Mouse (Mus musculus): ENCODE measurements around the gene Ganc. TPM values are rescaled to one million over a fixed set of nuclear protein-coding genes. Genes with fewer than 3 reads are reported as not detected.
A peak's percentile ranks its signal among the peaks of the same experiment; 100 is the strongest.

Ganc gene
- polyA plus RNA-seq, 1 experiment from 2014 or later = 6.8 TPM

DNA sequence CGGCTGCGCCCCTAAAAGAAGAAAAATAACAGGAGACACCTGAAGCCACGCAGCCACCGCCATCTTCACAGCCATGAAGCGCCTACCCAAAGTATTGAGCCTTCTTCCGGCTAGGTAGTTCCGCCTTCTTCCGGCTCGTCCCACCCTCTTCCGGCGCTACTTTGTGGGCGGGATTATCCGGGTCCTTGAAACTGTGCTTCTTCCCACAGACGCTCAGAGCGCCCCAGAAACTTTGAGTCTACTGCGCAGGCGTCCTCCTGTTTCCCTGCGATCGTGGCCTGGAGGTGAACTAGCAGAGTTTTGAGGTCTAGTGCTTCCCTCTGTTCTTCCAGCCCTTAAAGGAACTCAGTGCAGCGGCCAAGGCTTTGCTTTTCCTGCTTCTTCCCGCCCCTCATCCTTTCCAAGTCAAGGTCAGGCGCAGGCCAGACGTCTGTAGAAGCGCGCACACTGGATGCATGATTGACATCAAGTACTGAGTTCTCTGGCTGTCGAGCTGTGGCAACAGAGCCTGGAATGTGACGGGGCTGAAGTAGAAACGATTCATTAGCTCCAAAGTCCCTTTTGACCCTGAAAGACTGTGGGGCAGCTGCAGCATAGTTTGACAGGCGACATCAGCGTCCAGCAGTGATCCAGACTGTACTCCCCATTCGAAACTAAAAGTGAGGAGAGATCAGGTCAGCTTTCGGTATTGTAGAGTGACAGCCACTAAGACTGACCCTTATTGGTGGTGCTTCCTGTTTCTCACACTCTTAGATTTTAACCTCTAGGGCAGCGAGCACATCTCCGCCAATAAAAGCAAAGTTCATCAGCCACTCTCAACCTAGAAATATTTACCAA lies 508 bp downstream of the Ganc start, which contains the start of gene Tmem87a:
Gene Tmem87a, minus strand, starts transcription at position 128 of the 837 bp plus-strand sequence.
- TF ChIP-seq EP300 (IDR thresholded peaks at IDR 0.05; ENCODE audit: low read depth) = peak; percentile 33; the same call in 1 of the 2 replicates
- TF ChIP-seq CTCF (IDR thresholded peaks at IDR 0.05; ENCODE audit: low read depth) = no peak
- ATAC-seq = peak; percentile 98
- peak within 1 kb of the TSS; percentile 73 for H3K4me2 ChIP-seq (ENCODE audit: low read depth, low read length)

DNA sequence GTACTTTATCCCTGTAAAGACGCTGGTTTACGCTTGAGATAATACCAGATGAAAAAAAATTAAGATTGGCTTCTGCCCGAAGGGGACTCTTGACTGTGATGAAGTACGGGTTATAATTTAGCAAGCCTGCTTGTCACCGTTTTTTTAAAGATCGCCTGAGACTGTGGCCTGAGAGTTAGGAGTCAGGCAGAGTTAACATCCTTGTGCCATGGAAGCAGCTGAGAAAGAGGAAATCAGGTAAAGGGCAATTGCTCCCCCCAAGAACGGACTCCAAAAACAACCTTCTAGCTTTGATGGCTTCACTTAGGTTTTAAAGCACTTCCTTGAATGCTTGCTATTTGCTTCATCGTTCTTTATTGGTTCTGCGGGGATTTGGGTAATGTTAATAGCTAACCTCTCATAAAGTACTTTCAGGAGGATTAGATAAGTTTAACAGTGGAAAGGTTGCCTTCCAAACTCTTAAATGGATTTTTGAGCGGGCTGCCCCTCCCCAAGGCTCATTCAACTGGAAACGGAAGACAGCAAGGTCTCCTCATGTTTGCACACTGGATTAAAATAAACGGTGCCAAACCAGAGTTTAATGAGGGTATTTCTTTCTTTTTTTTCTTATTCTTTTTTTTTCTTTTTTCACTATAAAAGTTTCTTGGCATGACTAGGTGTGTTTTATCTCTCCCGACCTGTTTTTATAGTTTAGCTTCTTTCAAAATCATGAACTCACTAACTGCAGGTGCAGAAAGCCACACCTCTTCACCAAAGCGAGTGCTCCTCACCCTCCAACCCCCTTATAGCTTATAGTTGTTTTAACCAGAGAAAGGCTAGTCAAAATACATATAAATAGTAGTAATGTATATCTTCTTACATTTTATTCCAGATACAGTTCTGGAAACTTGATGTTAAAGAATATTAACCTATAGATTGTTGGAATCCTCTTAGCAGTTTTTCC lies 1.4 kb downstream of the Ganc start:
- no peak for DNase-seq

More for the DNA sequence above, 508 bp downstream of the Ganc start, which contains the start of gene Tmem87a:
- Histone ChIP-seq H3K27me3 (ENCODE audit: insufficient read depth, low read length) (no peaks in the 10 kb centered on the region), H3K4me3 (ENCODE audit: low read depth, low read length) (peak within 1 kb of the TSS; percentile 76), H3K36me3 (replicated peaks; ENCODE audit: insufficient read depth, low read length) (peaks cover 4% of the 10 kb centered on the region; the same call in 1 of the 2 replicates), H3K9me3 (ENCODE audit: low read length) (no peaks in the 10 kb centered on the region), H3K27ac (ENCODE audit: low read depth) (peak within 1 kb of the TSS; percentile 99), H3K9ac (replicated peaks) (peak within 1 kb of the TSS; percentile 80), H3K4me1 (ENCODE audit: insufficient read depth) (peaks cover 16% of the 10 kb centered on the region)
- WGBS (ENCODE audit: insufficient replicate concordance) = under 1% methylated on average over 34 of the region's 34 CpGs
- peak; percentile 97 for DNase-seq

DNA sequence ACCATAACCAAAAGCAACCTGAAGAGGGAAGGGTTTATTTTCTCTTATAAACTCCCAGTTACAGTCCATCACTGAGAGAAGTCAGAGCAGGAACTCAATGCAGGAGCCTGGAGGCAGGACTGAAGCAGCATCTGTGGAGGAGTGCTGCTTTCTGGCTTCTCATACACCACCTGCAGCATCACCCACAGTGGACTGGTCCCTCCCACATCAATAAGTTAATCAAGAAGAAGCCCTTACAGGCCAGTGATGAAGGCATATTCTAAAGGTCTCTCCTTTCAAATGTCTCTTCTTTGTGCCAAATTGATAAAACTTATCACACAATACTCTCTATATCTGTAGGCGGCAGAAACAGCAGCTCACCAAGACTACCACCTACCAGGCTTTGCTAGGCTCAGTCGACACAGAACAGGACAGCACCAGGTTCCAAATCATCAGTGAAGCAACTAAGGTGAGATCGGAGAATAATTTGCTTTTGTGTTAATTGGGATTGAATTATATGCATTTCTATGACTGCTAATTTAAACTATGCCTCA lies 7.5 kb downstream of the Ganc start:
- Histone ChIP-seq H3K27me3 (ENCODE audit: insufficient read depth, low read length) (no peaks in the 10 kb centered on the region), H3K36me3 (replicated peaks; ENCODE audit: insufficient read depth, low read length) (peaks cover 6% of the 10 kb centered on the region), H3K9me3 (ENCODE audit: low read length) (no peaks in the 10 kb centered on the region), H3K4me2 (ENCODE audit: low read depth, low read length) (peak overlapping the region; percentile 26), H3K9ac (replicated peaks) (no peak overlapping the region), H3K27ac (ENCODE audit: low read depth) (no peak overlapping the region), H3K4me3 (ENCODE audit: low read depth, low read length) (no peak overlapping the region), H3K4me1 (ENCODE audit: insufficient read depth) (peaks cover 3% of the 10 kb centered on the region; the same call in 1 of the 2 replicates)
- no peak for DNase-seq
- ATAC-seq = peak; percentile 45; the same call in 1 of the 2 replicates
- peak; percentile 61; the same call in 1 of the 2 replicates for TF ChIP-seq EP300 (IDR thresholded peaks at IDR 0.05; ENCODE audit: low read depth)
- TF ChIP-seq CTCF (IDR thresholded peaks at IDR 0.05; ENCODE audit: low read depth) = no peak
- WGBS (ENCODE audit: insufficient replicate concordance) = 58% methylated on average over 3 of the region's 3 CpGs

More for the DNA sequence above, 1.4 kb downstream of the Ganc start:
- Histone ChIP-seq H3K9me3 (ENCODE audit: low read length) (no peaks in the 10 kb centered on the region), H3K4me2 (ENCODE audit: low read depth, low read length) (peak overlapping the region; percentile 73), H3K9ac (replicated peaks) (peak overlapping the region; percentile 80), H3K27ac (ENCODE audit: low read depth) (peak overlapping the region; percentile 99), H3K4me1 (ENCODE audit: insufficient read depth) (peaks cover 16% of the 10 kb centered on the region), H3K4me3 (ENCODE audit: low read depth, low read length) (peak overlapping the region; percentile 76), H3K36me3 (replicated peaks; ENCODE audit: insufficient read depth, low read length) (peaks cover 4% of the 10 kb centered on the region; the same call in 1 of the 2 replicates), H3K27me3 (ENCODE audit: insufficient read depth, low read length) (no peaks in the 10 kb centered on the region)
- no peak for ATAC-seq
- no peak for TF ChIP-seq CTCF (IDR thresholded peaks at IDR 0.05; ENCODE audit: low read depth)
- no peak; the same call in 1 of the 2 replicates for TF ChIP-seq EP300 (IDR thresholded peaks at IDR 0.05; ENCODE audit: low read depth)
- 9% methylated on average over 14 of the region's 14 CpGs for WGBS (ENCODE audit: insufficient replicate concordance)

DNA sequence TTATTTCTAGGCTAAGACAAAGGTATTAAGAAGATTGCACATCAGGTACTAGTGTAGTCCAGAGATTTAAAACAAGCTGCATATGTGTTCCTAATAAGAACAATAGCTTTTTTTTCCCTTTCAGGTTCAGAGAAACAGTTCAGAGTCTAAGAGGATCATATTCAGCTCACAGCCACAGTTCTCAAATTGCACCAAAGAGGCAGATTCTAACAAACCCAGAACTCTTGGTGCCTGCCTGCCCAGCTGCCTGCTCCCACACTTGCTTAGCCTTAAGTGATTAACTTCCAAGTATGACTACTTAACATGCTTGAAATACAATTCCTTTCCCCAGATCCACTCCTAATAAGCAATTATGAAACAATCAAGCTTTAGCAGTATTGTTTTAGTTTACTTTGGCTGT lies 10.4 kb downstream of the Ganc start:
- Histone ChIP-seq H3K4me2 (ENCODE audit: low read depth, low read length) (no peak overlapping the region), H3K27ac (ENCODE audit: low read depth) (no peak overlapping the region), H3K9ac (replicated peaks) (no peak overlapping the region), H3K36me3 (replicated peaks; ENCODE audit: insufficient read depth, low read length) (peaks cover 6% of the 10 kb centered on the region), H3K27me3 (ENCODE audit: insufficient read depth, low read length) (no peaks in the 10 kb centered on the region), H3K4me1 (ENCODE audit: insufficient read depth) (peaks cover 3% of the 10 kb centered on the region; the same call in 1 of the 2 replicates), H3K4me3 (ENCODE audit: low read depth, low read length) (no peak overlapping the region), H3K9me3 (ENCODE audit: low read length) (no peaks in the 10 kb centered on the region)
- ATAC-seq (no peak), DNase-seq (no peak)
- TF ChIP-seq EP300 (IDR thresholded peaks at IDR 0.05; ENCODE audit: low read depth) = no peak
- TF ChIP-seq CTCF (IDR thresholded peaks at IDR 0.05; ENCODE audit: low read depth) = no peak

DNA sequence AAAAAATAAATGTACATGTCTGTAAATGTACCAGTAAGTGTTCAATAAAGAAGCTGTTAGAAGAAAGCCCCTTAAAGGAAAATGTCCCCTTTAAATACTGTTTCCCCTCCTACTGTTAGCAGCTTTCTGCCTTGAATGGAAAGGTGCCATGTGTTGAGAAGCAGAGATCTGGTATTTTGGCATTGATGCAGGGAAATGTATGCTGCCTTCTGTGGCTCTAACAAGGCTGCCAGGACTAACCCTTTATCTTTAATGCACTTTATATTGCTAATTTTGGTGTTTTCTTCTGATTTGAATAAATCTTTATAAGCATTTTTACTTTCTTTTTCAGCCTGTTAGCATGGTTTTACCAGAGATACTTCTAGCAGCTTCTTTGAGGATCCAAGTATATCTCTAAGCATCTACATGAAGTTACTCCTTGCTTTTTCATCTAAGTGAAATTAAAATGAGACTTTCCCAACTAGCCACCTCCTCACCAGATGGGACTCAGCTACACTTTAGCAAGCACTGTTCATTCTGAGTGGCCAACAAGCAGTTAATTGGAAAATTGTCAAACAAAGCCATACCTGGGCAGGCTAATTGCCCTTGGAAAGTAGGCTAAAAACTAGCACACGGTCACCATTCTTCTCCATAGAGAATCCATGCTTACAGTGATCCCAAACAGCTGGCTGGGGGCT lies 11.2 kb downstream of the Ganc start:
- WGBS (ENCODE audit: insufficient replicate concordance) = 77% methylated on average over 1 of the region's 1 CpGs
- H3K27me3 ChIP-seq (ENCODE audit: insufficient read depth, low read length) = no peaks in the 10 kb centered on the region
- ATAC-seq (no peak), DNase-seq (no peak)
- TF ChIP-seq EP300 (IDR thresholded peaks at IDR 0.05; ENCODE audit: low read depth) (no peak), CTCF (IDR thresholded peaks at IDR 0.05; ENCODE audit: low read depth) (no peak)
- peaks cover 3% of the 10 kb centered on the region; the same call in 1 of the 2 replicates for H3K4me1 ChIP-seq (ENCODE audit: insufficient read depth)
- no peaks in the 10 kb centered on the region for H3K9me3 ChIP-seq (ENCODE audit: low read length)
- peaks cover 6% of the 10 kb centered on the region for H3K36me3 ChIP-seq (replicated peaks; ENCODE audit: insufficient read depth, low read length)
- no peak overlapping the region for H3K27ac ChIP-seq (ENCODE audit: low read depth)
- no peak overlapping the region for H3K9ac ChIP-seq (replicated peaks)
- H3K4me2 ChIP-seq (ENCODE audit: low read depth, low read length) = no peak overlapping the region
- no peak overlapping the region for H3K4me3 ChIP-seq (ENCODE audit: low read depth, low read length)
